ENCODE assay signal across 8 mouse cellular contexts in genomic region chr13:23396246-23396703, GRCm38 (mm10). TPM values are rescaled to one million over a fixed set of nuclear protein-coding genes. Genes with fewer than 3 reads are reported as not detected.
A peak's percentile ranks its signal among the peaks of the same experiment; 100 is the strongest.
DNase-seq lines count a peak whose midpoint lies in the region; ATAC-seq and TF ChIP-seq lines count a peak whose summit lies in the region.

No protein-coding gene starts in this region.

- DNase-seq in right cerebral cortex, adult 2 months (ENCODE audit: low spot score in 2 of 2) = peak; percentile 7 to 16
- DNase-seq in right cerebral cortex, postnatal 10 days (ENCODE audit: low spot score in 2 of 2) = no peak
- DNase-seq in embryonic facial prominence, embryonic 14.5 days (ENCODE audit: low spot score) = peak; percentile 27
- DNase-seq in lung, postnatal 0 days (ENCODE audit: low spot score) = no peak
- DNase-seq in thymus, adult 18-20 months = no peak
- DNase-seq in thymus, postnatal 14 days = no peak

- under 1% methylated on average over 31 of the region's 31 CpGs for WGBS in embryonic facial prominence, embryonic 14.5 days
- WGBS in hindbrain, embryonic 15.5 days = under 1% methylated on average over 31 of the region's 31 CpGs
- under 1% methylated on average over 31 of the region's 31 CpGs for WGBS in lung, postnatal 0 days
- under 1% methylated on average over 31 of the region's 31 CpGs for WGBS in stomach, embryonic 15.5 days

- no peak for TF ChIP-seq CTCF in lung, postnatal 0 days (IDR thresholded peaks at IDR 0.05)

- H3K9me3 ChIP-seq in embryonic facial prominence, embryonic 14.5 days (ENCODE audit: control insufficient read depth, low read length) = 0 out of 2 replicates have a peak, but pooled peaks cover under 1% of the 10 kb centered on the region
- peaks cover 2% of the 10 kb centered on the region; the same call in 1 of the 2 replicates for H3K9me3 ChIP-seq in hindbrain, embryonic 15.5 days
- H3K9me3 ChIP-seq in lung, postnatal 0 days (ENCODE audit: low read length) = no peaks in the 10 kb centered on the region
- no peaks in the 10 kb centered on the region for H3K9me3 ChIP-seq in stomach, embryonic 15.5 days

- no peaks in the 10 kb centered on the region for H3K4me1 ChIP-seq in embryonic facial prominence, embryonic 14.5 days (ENCODE audit: control insufficient read depth, insufficient read depth, low read length)
- peaks cover 13% of the 10 kb centered on the region for H3K4me1 ChIP-seq in hindbrain, embryonic 15.5 days (replicated peaks)
- H3K4me1 ChIP-seq in lung, postnatal 0 days (ENCODE audit: insufficient read depth, low read depth, low read length) = peaks cover 5% of the 10 kb centered on the region; the same call in 1 of the 2 replicates
- H3K4me1 ChIP-seq in stomach, embryonic 15.5 days = no peaks in the 10 kb centered on the region

- H3K4me2 ChIP-seq in embryonic facial prominence, embryonic 14.5 days (ENCODE audit: low read depth, low read length) = peak overlapping the region; percentile 68
- peak overlapping the region; percentile 90 for H3K4me2 ChIP-seq in hindbrain, embryonic 15.5 days
- H3K4me2 ChIP-seq in lung, postnatal 0 days (replicated peaks; ENCODE audit: low read depth, low read length) = peak overlapping the region; percentile 63
- H3K4me2 ChIP-seq in stomach, embryonic 15.5 days = peak overlapping the region; percentile 81

- peaks cover 46% of the 10 kb centered on the region for H3K27me3 ChIP-seq in embryonic facial prominence, embryonic 14.5 days (replicated peaks; ENCODE audit: control insufficient read depth, insufficient read depth, low read length)
- H3K27me3 ChIP-seq in hindbrain, embryonic 15.5 days = peaks cover 66% of the 10 kb centered on the region
- peaks cover 13% of the 10 kb centered on the region for H3K27me3 ChIP-seq in lung, postnatal 0 days (replicated peaks; ENCODE audit: insufficient read depth, low read length)
- peaks cover 30% of the 10 kb centered on the region for H3K27me3 ChIP-seq in stomach, embryonic 15.5 days (replicated peaks)

- H3K4me3 ChIP-seq in embryonic facial prominence, embryonic 14.5 days (ENCODE audit: low read depth, low read length) = peak overlapping the region; percentile 48
- peak overlapping the region; percentile 48 for H3K4me3 ChIP-seq in hindbrain, embryonic 15.5 days
- H3K4me3 ChIP-seq in lung, postnatal 0 days (ENCODE audit: low read depth, low read length) = peak overlapping the region; percentile 38
- peak overlapping the region; percentile 41 for H3K4me3 ChIP-seq in stomach, embryonic 15.5 days (replicated peaks)

- ATAC-seq in embryonic facial prominence, embryonic 14.5 days (ENCODE audit: low read depth) = no peak
- no peak for ATAC-seq in hindbrain, embryonic 15.5 days (ENCODE audit: low FRiP score, low read depth)
- no peak for ATAC-seq in lung, postnatal 0 days
- ATAC-seq in stomach, embryonic 15.5 days (ENCODE audit: insufficient read depth, low FRiP score, low read depth) = no peak

- H3K36me3 ChIP-seq in embryonic facial prominence, embryonic 14.5 days (ENCODE audit: control insufficient read depth, insufficient read depth, low read length) = no peaks in the 10 kb centered on the region
- no peaks in the 10 kb centered on the region for H3K36me3 ChIP-seq in hindbrain, embryonic 15.5 days
- H3K36me3 ChIP-seq in lung, postnatal 0 days (ENCODE audit: insufficient read depth, low read length) = no peaks in the 10 kb centered on the region
- H3K36me3 ChIP-seq in stomach, embryonic 15.5 days = no peaks in the 10 kb centered on the region

- TF ChIP-seq EP300 in lung, postnatal 0 days (IDR thresholded peaks at IDR 0.05) = no peak

- no peak overlapping the region for H3K27ac ChIP-seq in embryonic facial prominence, embryonic 14.5 days (replicated peaks; ENCODE audit: low read depth, low read length)
- no peak overlapping the region for H3K27ac ChIP-seq in hindbrain, embryonic 15.5 days (replicated peaks)
- no peak overlapping the region for H3K27ac ChIP-seq in lung, postnatal 0 days (ENCODE audit: low read length)
- no peak overlapping the region for H3K27ac ChIP-seq in stomach, embryonic 15.5 days

- H3K9ac ChIP-seq in embryonic facial prominence, embryonic 14.5 days (ENCODE audit: low read depth, low read length) = peak overlapping the region; percentile 51
- 0 out of 2 replicates have a peak overlapping the region, but pooled peaks have one; percentile 29 for H3K9ac ChIP-seq in hindbrain, embryonic 15.5 days
- no peak overlapping the region for H3K9ac ChIP-seq in lung, postnatal 0 days (replicated peaks; ENCODE audit: low read depth)
- H3K9ac ChIP-seq in stomach, embryonic 15.5 days = no peak overlapping the region

RNA-seq across cellular contexts. Expression of gene Zfp322a, which starts 27.3 kb away (rescaled TPM):
- polyA plus RNA-seq in embryonic facial prominence, embryonic 14.5 days (2014; fragmentation: Nextera tagmentation; extraction: Ambion mirVana) = 40.2 and 44.9 TPM in 2 replicates
- polyA plus RNA-seq in hindbrain, embryonic 15.5 days (2015; fragmentation: Nextera tagmentation; extraction: Ambion mirVana) = 42.8 and 46.5 TPM in 2 replicates
- 27.1 and 30.9 TPM in 2 replicates for polyA plus RNA-seq in lung, postnatal 0 days (2015; fragmentation: Nextera tagmentation; extraction: Ambion mirVana)
- 40.9 and 42.0 TPM in 2 replicates for polyA plus RNA-seq in stomach, embryonic 15.5 days (2015; fragmentation: Nextera tagmentation; extraction: Ambion mirVana)

RNA-seq across cellular contexts. Expression of gene Abt1, which starts 27.4 kb away (rescaled TPM):
- polyA plus RNA-seq in embryonic facial prominence, embryonic 14.5 days (2014; fragmentation: Nextera tagmentation; extraction: Ambion mirVana) = 10.3 and 11.6 TPM in 2 replicates
- polyA plus RNA-seq in hindbrain, embryonic 15.5 days (2015; fragmentation: Nextera tagmentation; extraction: Ambion mirVana) = 8.8 and 9.1 TPM in 2 replicates
- polyA plus RNA-seq in lung, postnatal 0 days (2015; fragmentation: Nextera tagmentation; extraction: Ambion mirVana) = 8.4 and 8.7 TPM in 2 replicates
- 10.7 and 11.9 TPM in 2 replicates for polyA plus RNA-seq in stomach, embryonic 15.5 days (2015; fragmentation: Nextera tagmentation; extraction: Ambion mirVana)

Comparison
In these comparisons a context has a peak if more than half of its experiments do, and no peak if none do; other contexts are left out.
1. DNase-seq: peak in right cerebral cortex, adult 2 months (2 of 2) and embryonic facial prominence, embryonic 14.5 days (single experiment); none in right cerebral cortex, postnatal 10 days (0 of 2), lung, postnatal 0 days (single experiment), thymus, adult 18-20 months (0 of 2) and thymus, postnatal 14 days (single experiment).
2. H3K9ac ChIP-seq: peak in embryonic facial prominence, embryonic 14.5 days (single experiment) and hindbrain, embryonic 15.5 days (single experiment); none in lung, postnatal 0 days (single experiment) and stomach, embryonic 15.5 days (single experiment).
3. Peak in every context shown above with its lines, with median percentiles within 50 percentile points of each other: H3K4me2 ChIP-seq and H3K4me3 ChIP-seq.